Mouse (Mus musculus) left cerebral cortex, postnatal 14 days (tissue): Measurements from ENCODE around the gene Gzmd. TPM values are rescaled to one million over a fixed set of nuclear protein-coding genes. Genes with fewer than 3 reads are reported as not detected.

Experiments
- DNase-seq, 2 experiments: peaks; one replicate each; pipeline ENCODE4 v3.0.0; 2021 to 2022; ENCODE audit warnings: low spot score in 2 of 2, mixed read lengths in 1 of 2
- intact Hi-C: fragments of 180-260 bp; cut with DNase I; formaldehyde crosslinking; loops from one replicate; pipeline ENCODE4 v1.15.1; 2025
- microRNA-seq, 2 experiments: library from miRNA; unstranded; fragments of <30 nt; microRNA quantifications; one replicate each; pipeline ENCODE4 v1.2.0; 2022
- total RNA-seq, 2 experiments: library from RNA; stranded (reverse); gene quantifications; 2 replicates each; pipeline ENCODE4 v1.2.3; 2021

The Gzmd gene
- total RNA-seq, 2 experiments from 2014 or later: not detected

GRCm38 (mm10) chr14:56093353-56093752 lies 39.1 kb downstream of the Gzmd start:
- intact Hi-C loops: no loop called here
- no peak for DNase-seq

DNA sequence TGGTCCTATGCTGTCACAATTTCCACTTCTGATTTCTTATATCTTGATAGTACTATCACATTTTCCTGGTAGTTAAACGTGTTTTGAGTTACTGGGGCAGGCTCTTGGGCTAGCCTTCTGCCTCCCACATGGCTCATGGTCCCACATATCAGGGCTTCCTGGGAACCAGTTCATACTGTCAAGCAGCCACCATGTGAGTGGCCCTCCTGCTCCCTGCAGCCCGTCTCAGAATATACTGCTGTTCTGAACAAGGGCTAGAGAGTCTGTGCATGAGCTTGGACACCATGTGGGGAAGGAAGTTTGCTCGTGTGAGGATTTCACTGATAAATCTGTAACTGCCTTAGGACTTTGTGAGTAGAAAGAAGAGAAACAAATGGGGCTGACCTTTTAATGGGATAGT lies 45.7 kb downstream of the Gzmd start:
- DNase-seq: no peak
- intact Hi-C loops: no loop called here

DNA sequence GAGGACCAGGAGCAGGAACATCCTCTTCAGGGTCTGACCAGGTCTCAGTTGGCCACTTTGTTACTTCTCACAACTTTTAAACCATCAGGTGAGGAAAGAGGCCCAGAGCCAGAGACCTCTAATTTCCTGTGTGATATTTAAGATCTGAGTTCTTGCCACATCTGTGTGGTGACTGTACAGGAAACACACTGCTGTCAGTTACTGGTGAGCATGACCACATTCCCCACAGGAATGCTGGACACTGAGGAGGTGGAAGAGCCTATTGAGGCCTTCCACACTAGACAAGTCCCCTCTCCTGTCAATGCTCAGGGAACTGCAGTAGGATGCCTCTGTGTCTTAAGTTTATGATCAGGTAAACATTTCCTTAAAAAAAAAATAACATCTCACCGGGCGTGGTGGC lies 47.2 kb downstream of the Gzmd start, which contains the start of gene Mcpt8:
Gene Mcpt8 (minus strand): TSS at position 107 of the 400 bp plus-strand sequence.
- no peak for DNase-seq
- intact Hi-C loops: no loop called here

- no peak for DNase-seq
- intact Hi-C loops: no loop called here
These were observed 50.4 kb downstream of the Gzmd start for GRCm38 (mm10) chr14:56082016-56082415.

Small RNA genes lying within 50 kb of the gene (microRNA-seq; reads per million reads assigned to microRNA genes)
- gene Mir6949: 0 reads per million in 2 experiments

Other genes starting within 250 kb of the Gzmd start
- 1 to 10 TPM in 1 of 2 experiments, under 1 TPM in 1; 0.23 to 1.1 TPM for gene Cbln3, start 248.2 kb downstream of the Gzmd start, total RNA-seq
- gene Khnyn, start 247.7 kb downstream of the Gzmd start, total RNA-seq: 10 to 100 TPM; 10.4 to 10.8 TPM
- 10 to 100 TPM; 85.8 to 94.6 TPM for gene Sdr39u1, start 232.3 kb downstream of the Gzmd start, total RNA-seq
- gene Cma1, start 187.9 kb downstream of the Gzmd start, total RNA-seq: not detected
- gene Cma2, start 181.6 kb downstream of the Gzmd start, total RNA-seq: not detected
- gene Mcpt1, start 114.6 kb downstream of the Gzmd start, total RNA-seq: not detected
- gene Mcpt9, start 102.1 kb downstream of the Gzmd start, total RNA-seq: not detected
- gene Mcpt2, start 90.6 kb downstream of the Gzmd start, total RNA-seq: not detected
- gene Mcpt4, start 70.3 kb downstream of the Gzmd start, total RNA-seq: not detected
- gene Mcpt8, start 47.3 kb downstream of the Gzmd start, total RNA-seq: not detected
- not detected for gene Ctsg, start 30.0 kb downstream of the Gzmd start, total RNA-seq
- gene Gzme, start 12.0 kb downstream of the Gzmd start, total RNA-seq: not detected
- not detected for gene Gzmg, start 27.0 kb upstream of the Gzmd start, total RNA-seq
- not detected for gene Gzmn, start 42.0 kb upstream of the Gzmd start, total RNA-seq
- gene Gzmf, start 78.8 kb upstream of the Gzmd start, total RNA-seq: not detected
- gene Gzmc, start 102.0 kb upstream of the Gzmd start, total RNA-seq: not detected
- gene Gzmb, start 129.7 kb upstream of the Gzmd start, total RNA-seq: not detected
- gene Atp12a, start 232.5 kb upstream of the Gzmd start, total RNA-seq: under 1 TPM; 0.19 to 0.24 TPM